11 mouse cellular contexts compared by ENCODE assay signal in the genomic region with DNA sequence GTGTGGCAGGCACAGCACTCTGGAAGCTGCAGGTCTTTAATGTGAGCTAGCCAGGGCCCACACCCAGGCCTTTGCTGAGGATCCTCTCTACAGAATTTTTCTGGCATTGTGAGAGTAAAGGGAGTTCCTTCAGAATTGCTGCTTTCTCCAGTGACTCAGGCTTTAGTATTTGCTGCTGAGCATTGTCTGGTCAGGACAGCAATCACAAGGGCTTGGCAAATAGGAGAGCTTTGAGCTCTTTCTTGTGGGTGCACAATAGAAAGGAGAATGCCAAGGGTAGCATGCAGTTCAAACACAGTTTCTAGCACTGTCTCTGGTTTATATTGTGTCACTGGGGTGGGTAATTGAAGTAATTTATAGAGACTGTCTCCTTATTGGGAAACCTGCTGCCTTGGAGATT. TPM values are rescaled to one million over a fixed set of nuclear protein-coding genes. Genes with fewer than 3 reads are reported as not detected.
DNase-seq lines count a peak whose midpoint lies in the region; ATAC-seq and TF ChIP-seq lines count a peak whose summit lies in the region.
"Had no signal": no experiment of that assay in that cellular context is flagged by ENCODE, and none has a peak within 500 bp of the region (broad histone marks: within the 10 kb centered on the region; RNA-seq: fewer than 3 reads in every experiment).

No protein-coding gene starts in this region.

- intact Hi-C loops in left cerebral cortex, postnatal 10 days (cut with DNase I): loop anchor here (10.0 kb wide), 1 partner anchor 186 kb away; no protein-coding TSS in a partner anchor

- H3K9me3 ChIP-seq in forebrain, embryonic 13.5 days (replicated peaks): no peaks in the 10 kb centered on the region
- peaks cover 5% of the 10 kb centered on the region; the same call in 1 of the 2 replicates for H3K9me3 ChIP-seq in forebrain, embryonic 10.5 days
- no peaks in the 10 kb centered on the region for H3K9me3 ChIP-seq in liver, embryonic 12.5 days (replicated peaks)
- H3K9me3 ChIP-seq in intestine, embryonic 16.5 days (ENCODE audit: control insufficient read depth, low read length): no peaks in the 10 kb centered on the region

- no peaks in the 10 kb centered on the region for H3K27me3 ChIP-seq in forebrain, embryonic 13.5 days
- no peaks in the 10 kb centered on the region for H3K27me3 ChIP-seq in forebrain, embryonic 10.5 days (ENCODE audit: poor library complexity, severe bottlenecking)
- H3K27me3 ChIP-seq in liver, embryonic 12.5 days (replicated peaks): no peaks in the 10 kb centered on the region
- H3K27me3 ChIP-seq in intestine, embryonic 16.5 days (replicated peaks; ENCODE audit: control insufficient read depth, insufficient read depth, low read length): no peaks in the 10 kb centered on the region

- no peak for TF ChIP-seq POLR2A in olfactory bulb, adult 2 months (IDR thresholded peaks at IDR 0.05; ENCODE audit: insufficient read depth, low read depth, low read length)

- no peak for ATAC-seq in forebrain, embryonic 13.5 days
- ATAC-seq in liver, embryonic 12.5 days: no peak
- no peak for ATAC-seq in intestine, embryonic 16.5 days

- peak overlapping the region; percentile 80 for H3K4me2 ChIP-seq in forebrain, embryonic 13.5 days
- H3K4me2 ChIP-seq in liver, embryonic 12.5 days: 0 out of 2 replicates have a peak overlapping the region, but pooled peaks have one; percentile 90
- peak overlapping the region; percentile 42; the same call in 1 of the 2 replicates for H3K4me2 ChIP-seq in intestine, embryonic 16.5 days (ENCODE audit: low read depth, low read length)

- H3K36me3 ChIP-seq in forebrain, embryonic 13.5 days (ENCODE audit: poor library complexity, severe bottlenecking): peaks cover 7% of the 10 kb centered on the region
- peaks cover 45% of the 10 kb centered on the region for H3K36me3 ChIP-seq in forebrain, embryonic 10.5 days (replicated peaks)
- H3K36me3 ChIP-seq in liver, embryonic 12.5 days: peaks cover 8% of the 10 kb centered on the region
- H3K36me3 ChIP-seq in intestine, embryonic 16.5 days (ENCODE audit: control insufficient read depth, insufficient read depth, low read length): no peaks in the 10 kb centered on the region

- 0 out of 2 replicates have a peak overlapping the region, but pooled peaks have one; percentile 34 for H3K9ac ChIP-seq in forebrain, embryonic 13.5 days
- no peak overlapping the region for H3K9ac ChIP-seq in liver, embryonic 12.5 days
- no peak overlapping the region for H3K9ac ChIP-seq in intestine, embryonic 16.5 days (ENCODE audit: low read depth, low read length)

- no peak overlapping the region for H3K4me3 ChIP-seq in forebrain, embryonic 13.5 days
- H3K4me3 ChIP-seq in forebrain, embryonic 10.5 days: no peak overlapping the region
- no peak overlapping the region for H3K4me3 ChIP-seq in liver, embryonic 12.5 days
- H3K4me3 ChIP-seq in intestine, embryonic 16.5 days (ENCODE audit: low read length): no peak overlapping the region
- H3K4me3 ChIP-seq in olfactory bulb, adult 2 months (ENCODE audit: insufficient read depth, low read depth, low read length): no peak overlapping the region

- peaks cover 42% of the 10 kb centered on the region for H3K4me1 ChIP-seq in forebrain, embryonic 13.5 days
- peaks cover 50% of the 10 kb centered on the region for H3K4me1 ChIP-seq in forebrain, embryonic 10.5 days
- peaks cover 50% of the 10 kb centered on the region for H3K4me1 ChIP-seq in liver, embryonic 12.5 days
- peaks cover 33% of the 10 kb centered on the region for H3K4me1 ChIP-seq in intestine, embryonic 16.5 days (ENCODE audit: control insufficient read depth, insufficient read depth, low read length)
- peaks cover 15% of the 10 kb centered on the region for H3K4me1 ChIP-seq in olfactory bulb, adult 2 months (ENCODE audit: control insufficient read depth, insufficient read depth, low read length)

- no peak for DNase-seq in forebrain, embryonic 10.5 days (ENCODE audit: extremely low spot score, low spot score)
- no peak for DNase-seq in liver
- DNase-seq in left cerebral cortex, postnatal 10 days (ENCODE audit: extremely low spot score in 1 of 2, low spot score in 2 of 2): no peak
- DNase-seq in ovary, postnatal 14 days (ENCODE audit: low spot score): no peak
- DNase-seq: cerebellum, adult 9-11 months; gastrocnemius, postnatal 25 days had no signal

- TF ChIP-seq CTCF in olfactory bulb, adult 2 months (IDR thresholded peaks at IDR 0.05; ENCODE audit: insufficient read depth, low read depth, low read length): no peak

- H3K27ac ChIP-seq in forebrain, embryonic 13.5 days: peak overlapping the region; percentile 1; the same call in 1 of the 2 replicates
- no peak overlapping the region for H3K27ac ChIP-seq in forebrain, embryonic 10.5 days
- H3K27ac ChIP-seq in liver, embryonic 12.5 days: no peak overlapping the region; the same call in 1 of the 2 replicates
- H3K27ac ChIP-seq in intestine, embryonic 16.5 days (ENCODE audit: low read length): peak overlapping the region; percentile 70
- peak overlapping the region; percentile 60 for H3K27ac ChIP-seq in olfactory bulb, adult 2 months (ENCODE audit: insufficient read depth, low read depth, low read length)
- H3K27ac ChIP-seq: macrophage had no signal

RNA-seq across cellular contexts. Expression of gene Zfand3, which starts 3.9 kb away (rescaled TPM):
- 63.3 and 76.7 TPM in 2 replicates for polyA plus RNA-seq in forebrain, embryonic 13.5 days (2015; fragmentation: Nextera tagmentation; extraction: Ambion mirVana)
- polyA plus RNA-seq in forebrain, embryonic 10.5 days (2016; fragmentation: Nextera tagmentation; extraction: Ambion mirVana): 64.8 and 71.3 TPM in 2 replicates
- 18.8 and 19.9 TPM in 2 replicates for polyA plus RNA-seq in liver, embryonic 12.5 days (2016; fragmentation: Nextera tagmentation; extraction: Ambion mirVana)
- polyA plus RNA-seq in intestine, embryonic 16.5 days (2015; fragmentation: Nextera tagmentation; extraction: Ambion mirVana): 39.7 and 40.2 TPM in 2 replicates
- not detected in 2 replicates for polyA plus RNA-seq in olfactory bulb, adult 2 months (2012; ENCODE audit: insufficient read depth, insufficient read length, low replicate concordance, missing spikeins)
- total RNA-seq in left cerebral cortex, postnatal 10 days (2021): 100 to 1,000 TPM; 103 TPM

RNA-seq across cellular contexts. Expression of gene Mdga1, which starts 38.5 kb away (rescaled TPM):
- 7.4 and 8.0 TPM in 2 replicates for polyA plus RNA-seq in forebrain, embryonic 13.5 days (2015; fragmentation: Nextera tagmentation; extraction: Ambion mirVana)
- polyA plus RNA-seq in forebrain, embryonic 10.5 days (2016; fragmentation: Nextera tagmentation; extraction: Ambion mirVana): 2.3 and 3.0 TPM in 2 replicates
- polyA plus RNA-seq in liver, embryonic 12.5 days (2016; fragmentation: Nextera tagmentation; extraction: Ambion mirVana): 1.7 TPM in 2 replicates
- polyA plus RNA-seq in intestine, embryonic 16.5 days (2015; fragmentation: Nextera tagmentation; extraction: Ambion mirVana): 0.86 and 1.6 TPM in 2 replicates
- polyA plus RNA-seq in olfactory bulb, adult 2 months (2012; ENCODE audit: insufficient read depth, insufficient read length, low replicate concordance, missing spikeins): not detected in 2 replicates
- 10 to 100 TPM; 58.1 to 60.2 TPM for total RNA-seq in left cerebral cortex, postnatal 10 days (2021)

Comparison
In these comparisons a context has a peak if more than half of its experiments do, and no peak if none do; other contexts are left out.
1. H3K27ac ChIP-seq: peak in forebrain, embryonic 13.5 days (single experiment), intestine, embryonic 16.5 days (single experiment) and olfactory bulb, adult 2 months (single experiment); none in forebrain, embryonic 10.5 days (single experiment) and liver, embryonic 12.5 days (single experiment).
2. Peak in every context shown above with its lines, with median percentiles within 50 percentile points of each other: H3K4me2 ChIP-seq.